ENCODE assay signal across 16 mouse cellular contexts in the genomic region with DNA sequence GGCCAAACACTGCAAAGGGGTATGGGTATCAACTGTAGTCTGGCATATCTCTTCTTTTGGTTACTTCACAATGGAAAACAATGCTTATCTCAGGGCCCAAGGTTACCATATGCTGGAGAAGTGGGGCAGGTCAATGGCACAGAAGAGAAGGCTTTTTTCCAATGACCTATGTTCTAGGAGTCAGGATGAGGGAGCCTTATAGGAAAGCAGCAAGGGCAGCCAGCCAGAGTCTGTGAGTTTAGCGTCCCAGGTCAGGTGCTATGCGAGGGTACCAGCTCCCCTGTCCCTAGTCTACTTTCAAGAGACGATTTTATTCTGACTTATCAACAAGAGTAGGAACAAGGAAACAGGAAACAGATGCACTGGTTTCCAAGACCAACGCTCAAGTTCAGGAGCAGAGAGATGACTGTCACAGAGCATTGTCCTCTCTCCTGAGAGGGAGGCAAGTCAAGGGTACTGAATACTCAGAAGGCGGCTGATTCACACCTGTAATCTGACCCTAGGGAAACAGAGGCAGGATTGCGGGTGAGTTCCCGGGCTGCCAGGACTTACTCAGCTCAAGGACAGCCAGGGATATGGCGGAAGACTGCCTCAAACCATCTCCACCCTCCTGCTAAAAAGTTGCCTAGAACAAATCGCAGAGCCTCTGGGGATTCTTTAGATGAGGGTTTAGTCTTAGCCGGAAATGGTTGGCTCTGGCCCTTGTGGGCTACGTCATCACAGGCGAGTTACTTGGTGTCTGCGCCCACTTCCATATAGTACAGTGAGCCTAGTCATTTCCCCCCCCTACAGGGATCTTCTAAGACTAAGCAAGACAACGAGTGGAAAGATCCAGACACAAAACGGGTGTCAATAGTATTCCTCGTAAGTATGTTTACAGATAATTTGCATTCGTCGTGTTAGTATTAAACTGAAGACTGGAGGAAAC. TPM values are rescaled to one million over a fixed set of nuclear protein-coding genes. Genes with fewer than 3 reads are reported as not detected.
A peak's percentile ranks its signal among the peaks of the same experiment; 100 is the strongest.
DNase-seq lines count a peak whose midpoint lies in the region; ATAC-seq and TF ChIP-seq lines count a peak whose summit lies in the region.
"Had no signal": no experiment of that assay in that cellular context is flagged by ENCODE, and none has a peak within 500 bp of the region (broad histone marks: within the 10 kb centered on the region; RNA-seq: fewer than 3 reads in every experiment).

No protein-coding gene starts in this region.

- H3K27ac ChIP-seq in layer of hippocampus, adult 2 months, result no peak overlapping the region
- H3K27ac ChIP-seq: liver, embryonic 15.5 days had no signal

- peak; percentile 68 for DNase-seq in heart, adult 11 months
- no peak for DNase-seq in heart, postnatal 4 days
- DNase-seq in induced T-regulatory cell, adult 2 months (ENCODE audit: low read depth), result peak; percentile 51
- peak; percentile 13 to 19 for DNase-seq in natural killer cell, adult 2 months (ENCODE audit: low spot score in 2 of 2)
- DNase-seq in cerebellum, postnatal 36 days, result no peak
- no peak for DNase-seq in frontal cortex, postnatal 25 days (ENCODE audit: low spot score in 2 of 2)
- no peak for DNase-seq in layer of hippocampus, adult 2 months (ENCODE audit: low spot score in 2 of 2)
- DNase-seq: adrenal gland, postnatal 10 days; cerebellum, adult 9-10 months; left cerebral cortex, postnatal 4 days; midbrain, embryonic 14.5 days; thymus, adult 2 months had no signal

- peak; percentile 81 for ATAC-seq in CD4-positive, CD25-positive, alpha-beta regulatory T cell, adult 4 months
- ATAC-seq: forebrain, embryonic 16.5 days had no signal

- no peak overlapping the region for H3K4me3 ChIP-seq in layer of hippocampus, adult 2 months
- H3K4me3 ChIP-seq: erythroblast, embryonic 14.5 days; liver, embryonic 15.5 days had no signal

- TF ChIP-seq CTCF in layer of hippocampus, adult 2 months (conservative IDR thresholded peaks at IDR 0.05), result no peak

RNA-seq across cellular contexts. Expression of gene Nutf2-ps1, which starts 17.1 kb away (rescaled TPM):
- 100 to 1,000 TPM; 124 to 126 TPM for total RNA-seq in heart, postnatal 4 days (2021)
- polyA plus RNA-seq in CD4-positive, CD25-positive, alpha-beta regulatory T cell, adult 4 months (2017; shearing (Covaris generic)), result 100 to 1,000 TPM; 158 to 191 TPM
- 10 to 100 TPM; 23.6 to 36.0 TPM for total RNA-seq in layer of hippocampus, adult 2 months (2021)

RNA-seq across cellular contexts. Expression of gene Smc3, which starts 28.4 kb away (rescaled TPM):
- 10 to 100 TPM; 33.2 to 34.2 TPM for total RNA-seq in heart, postnatal 4 days (2021)
- polyA plus RNA-seq in CD4-positive, CD25-positive, alpha-beta regulatory T cell, adult 4 months (2017; shearing (Covaris generic)), result 10 to 100 TPM; 38.9 to 40.8 TPM
- 10 to 100 TPM; 44.7 to 49.4 TPM for total RNA-seq in layer of hippocampus, adult 2 months (2021)

RNA-seq across cellular contexts. Expression of gene Dusp5, which starts 42.9 kb away (rescaled TPM):
- total RNA-seq in heart, postnatal 4 days (2021), result 10 to 100 TPM; 18.7 to 20.7 TPM
- polyA plus RNA-seq in CD4-positive, CD25-positive, alpha-beta regulatory T cell, adult 4 months (2017; shearing (Covaris generic)), result 10 to 100 TPM in 1 of 2 experiments, 1 to 10 TPM in 1; 6.7 to 11.1 TPM
- 10 to 100 TPM; 20.5 to 24.5 TPM for total RNA-seq in layer of hippocampus, adult 2 months (2021)

Comparison
In these comparisons a context has a peak if more than half of its experiments do, and no peak if none do; other contexts are left out.
1. DNase-seq: peak in heart, adult 11 months (single experiment), induced T-regulatory cell, adult 2 months (single experiment) and natural killer cell, adult 2 months (2 of 2); none in heart, postnatal 4 days (single experiment), cerebellum, postnatal 36 days (0 of 2), frontal cortex, postnatal 25 days (0 of 2) and layer of hippocampus, adult 2 months (0 of 2).